Mouse (Mus musculus): ENCODE measurements around the gene Gm2237. TPM values are rescaled to one million over a fixed set of nuclear protein-coding genes. Genes with fewer than 3 reads are reported as not detected.
"Not testable (repeated sequence)": the region's sequence is repeated elsewhere in the genome, so short reads cannot be mapped to it uniquely, and the experiment has no call there.

Gene Gm2237
- 2.3 and 3.2 TPM in 2 replicates for polyA plus RNA-seq (2016; fragmentation: Nextera tagmentation; extraction: Ambion mirVana)

DNA sequence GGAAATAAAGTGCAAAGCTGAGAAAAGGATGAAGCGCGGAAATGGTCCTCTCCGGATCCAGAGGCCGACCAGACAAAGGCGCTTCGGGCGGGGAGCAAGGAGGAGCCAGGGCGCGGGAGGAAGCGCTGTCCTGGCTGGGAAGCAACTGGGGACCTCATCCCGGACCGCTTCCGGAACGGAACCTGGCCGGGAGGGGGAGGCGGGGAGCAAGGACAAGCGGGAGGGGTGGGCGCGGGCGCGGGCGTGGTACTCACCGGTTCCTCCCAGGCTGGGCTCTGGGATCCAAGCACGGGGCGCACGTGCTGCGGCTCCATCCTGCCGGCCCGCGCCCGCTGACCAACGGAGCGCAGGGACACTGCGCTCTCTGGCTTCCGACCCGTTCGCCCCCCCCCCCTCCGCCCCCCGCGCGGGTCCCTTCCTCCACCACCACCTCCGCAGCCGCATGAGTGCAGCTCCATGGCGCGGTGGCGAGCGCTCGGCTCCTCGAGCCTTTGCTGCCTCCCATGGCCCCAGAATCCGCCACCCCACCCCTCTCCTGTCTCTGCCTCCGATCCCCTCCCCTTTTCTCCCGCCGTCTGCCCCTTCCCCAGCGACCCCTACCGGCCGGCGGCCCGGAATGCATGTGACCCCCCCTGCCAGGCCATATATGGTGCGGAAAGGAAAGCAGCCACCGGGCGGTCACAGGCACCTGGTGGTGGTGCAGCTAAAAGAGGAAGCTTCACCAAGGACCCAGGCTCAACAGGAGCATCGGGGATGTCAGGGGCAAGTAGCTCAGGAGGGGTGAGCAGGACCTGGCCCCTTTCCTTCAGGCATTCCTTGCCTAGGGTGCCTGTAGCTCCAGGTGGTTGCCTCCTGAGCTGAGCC lies at the start of gene Gm2237:
Gene Gm2237, minus strand, starts transcription at position 332 of the 864 bp plus-strand sequence.
- H3K36me3 ChIP-seq; ATAC-seq (ENCODE audit: insufficient number of reproducible peaks, insufficient read depth, low FRiP score, low TSS enrichment, low read depth); H3K4me1 ChIP-seq (replicated peaks); H3K27me3 ChIP-seq; H3K9me3 ChIP-seq: not testable (repeated sequence)
- 0% methylated on average over 17 of the region's 62 CpGs for WGBS
- H3K27ac ChIP-seq, result peak within 1 kb of the TSS; percentile 70
- H3K4me3 ChIP-seq (replicated peaks), result peak within 1 kb of the TSS; percentile 50
- peak within 1 kb of the TSS; percentile 70 for H3K9ac ChIP-seq (replicated peaks)
- H3K4me2 ChIP-seq, result peak within 1 kb of the TSS; percentile 54

DNA sequence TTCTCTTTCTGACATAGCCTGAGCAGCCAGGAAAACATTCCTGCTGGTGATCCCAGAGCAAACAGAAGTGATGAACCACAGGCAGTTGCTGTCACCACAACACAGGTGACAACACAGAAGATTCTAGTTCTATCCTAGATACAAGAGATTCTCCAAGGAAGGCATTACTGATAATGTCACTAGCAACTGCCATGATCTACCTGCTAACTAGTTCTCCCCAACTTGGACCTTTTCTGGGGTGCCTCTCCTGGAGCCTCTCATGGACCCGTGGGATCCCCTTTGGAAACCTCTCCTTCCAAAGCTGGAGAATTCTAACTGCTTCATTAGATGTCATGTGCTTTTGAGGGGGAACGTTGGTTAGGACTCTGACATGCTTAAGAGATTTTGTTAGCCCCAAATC lies 17.5 kb upstream of the Gm2237 start, which contains the start of gene Gm5458:
Gene Gm5458, minus strand, starts transcription at position 101 of the 400 bp plus-strand sequence.
- ATAC-seq (ENCODE audit: insufficient number of reproducible peaks, insufficient read depth, low FRiP score, low TSS enrichment, low read depth); H3K27me3 ChIP-seq; H3K9me3 ChIP-seq; H3K36me3 ChIP-seq; H3K27ac ChIP-seq; H3K9ac ChIP-seq (replicated peaks); H3K4me2 ChIP-seq; H3K4me3 ChIP-seq (replicated peaks); H3K4me1 ChIP-seq (replicated peaks): not testable (repeated sequence)
- WGBS, result 80% methylated on average over 2 of the region's 2 CpGs

DNA sequence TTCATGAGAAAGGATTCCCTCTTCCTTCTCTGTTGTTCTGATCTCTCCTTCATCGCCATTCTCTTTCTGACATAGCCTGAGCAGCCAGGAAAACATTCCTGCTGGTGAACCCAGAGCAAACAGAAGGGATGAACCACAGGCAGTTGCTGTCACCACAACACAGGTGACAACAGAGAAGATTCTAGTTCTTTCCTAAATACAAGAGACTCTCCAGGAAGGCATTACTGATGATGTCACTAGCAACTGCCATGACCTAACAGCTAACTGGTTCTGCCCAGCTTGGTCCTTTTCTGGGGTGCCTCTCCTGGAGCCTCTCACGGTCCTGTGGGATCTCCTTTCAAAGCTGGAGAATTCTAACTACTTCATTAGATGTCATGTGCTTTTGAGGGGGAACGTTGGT lies 35.1 kb downstream of the Gm2237 start, which contains the start of gene Gm2244:
Gene Gm2244, minus strand, starts transcription at position 101 of the 400 bp plus-strand sequence.
- not testable (repeated sequence) for H3K36me3 ChIP-seq; ATAC-seq (ENCODE audit: insufficient number of reproducible peaks, insufficient read depth, low FRiP score, low TSS enrichment, low read depth); H3K4me2 ChIP-seq; H3K27ac ChIP-seq; H3K9ac ChIP-seq (replicated peaks); H3K4me3 ChIP-seq (replicated peaks); H3K9me3 ChIP-seq; H3K4me1 ChIP-seq (replicated peaks); H3K27me3 ChIP-seq
- 72% methylated on average over 1 of the region's 3 CpGs for WGBS

Other genes with a start within 250 kb of the Gm2237 start
- 0.91 TPM in 1 of 2 replicates, not detected in the other for gene Gm21738, start 166.2 kb downstream of the Gm2237 start, polyA plus RNA-seq (2016; fragmentation: Nextera tagmentation; extraction: Ambion mirVana)
- not detected in 2 replicates for gene Gm2244, start 35.2 kb downstream of the Gm2237 start, polyA plus RNA-seq (2016; fragmentation: Nextera tagmentation; extraction: Ambion mirVana)
- not detected in 2 replicates for gene Gm5458, start 17.4 kb upstream of the Gm2237 start, polyA plus RNA-seq (2016; fragmentation: Nextera tagmentation; extraction: Ambion mirVana)
- 87.1 and 96.4 TPM in 2 replicates for gene Nid2, start 166.1 kb upstream of the Gm2237 start, polyA plus RNA-seq (2016; fragmentation: Nextera tagmentation; extraction: Ambion mirVana)
- 244 TPM in 2 replicates for gene Rtraf, start 238.7 kb upstream of the Gm2237 start, polyA plus RNA-seq (2016; fragmentation: Nextera tagmentation; extraction: Ambion mirVana)

All from limb, embryonic 12.5 days (tissue).